Mouse (Mus musculus) ES-CJ7 (cell line): ENCODE data around the gene Ralgapa1.
"Not testable (repeated sequence)": the region's sequence is repeated elsewhere in the genome, so short reads cannot be mapped to it uniquely, and the experiment has no call there.

ENCODE experiments used
- DNase-seq: peaks from one replicate; pipeline ENCODE4 v3.0.0; 2011; ENCODE audit warnings: low read depth, low spot score

The Ralgapa1 gene

GRCm38 (mm10) chr12:55598887-55599561 is 221.9 kb downstream of the Ralgapa1 start, which contains the start of gene Insm2:
Gene Insm2, plus strand, starts transcription at chr12:55599427.
- peak; percentile 28 for DNase-seq

- DNase-seq, result no peak
These were observed 222.5 kb downstream of the Ralgapa1 start for GRCm38 (mm10) chr12:55598537-55598886.

GRCm38 (mm10) chr12:55586936-55587335 is 234.0 kb downstream of the Ralgapa1 start:
- peak; percentile 58 for DNase-seq

- peak; percentile 39 for DNase-seq
These were observed 247.2 kb downstream of the Ralgapa1 start for GRCm38 (mm10) chr12:55573794-55574193.

- DNase-seq, result peak; percentile 38
These were observed 247.9 kb downstream of the Ralgapa1 start for GRCm38 (mm10) chr12:55573089-55573488.

- DNase-seq, result no peak
These were observed 249.3 kb downstream of the Ralgapa1 start for GRCm38 (mm10) chr12:55571661-55572060.

- DNase-seq, result no peak
These were observed 249.8 kb downstream of the Ralgapa1 start for GRCm38 (mm10) chr12:55571181-55571580.

- DNase-seq, result peak; percentile 22
These were observed 250.3 kb downstream of the Ralgapa1 start for GRCm38 (mm10) chr12:55570646-55571045.

- no peak for DNase-seq
These were observed 251.3 kb downstream of the Ralgapa1 start for GRCm38 (mm10) chr12:55569676-55570075.

- peak; percentile 53 for DNase-seq
These were observed 252.5 kb downstream of the Ralgapa1 start for GRCm38 (mm10) chr12:55568466-55568865.

- no peak for DNase-seq
These were observed 254.1 kb downstream of the Ralgapa1 start for GRCm38 (mm10) chr12:55566837-55567236.

- DNase-seq, result peak; percentile 57
These were observed 255.1 kb downstream of the Ralgapa1 start for GRCm38 (mm10) chr12:55565867-55566266.

GRCm38 (mm10) chr12:55565206-55565605 is 255.8 kb downstream of the Ralgapa1 start, which contains the start of gene Aldoart2:
Gene Aldoart2, plus strand, starts transcription at chr12:55565239.
- DNase-seq, result no peak

GRCm38 (mm10) chr12:55564187-55564963 is 256.6 kb downstream of the Ralgapa1 start:
- peak; percentile 65 for DNase-seq

GRCm38 (mm10) chr12:55563742-55564141 is 257.2 kb downstream of the Ralgapa1 start:
- DNase-seq, result no peak

- DNase-seq, result peak; percentile 33
These were observed 260.8 kb downstream of the Ralgapa1 start for GRCm38 (mm10) chr12:55560025-55560690.

GRCm38 (mm10) chr12:55559184-55559855 is 261.6 kb downstream of the Ralgapa1 start:
- no peak for DNase-seq

- no peak for DNase-seq
These were observed 263.1 kb downstream of the Ralgapa1 start for GRCm38 (mm10) chr12:55557866-55558265.

GRCm38 (mm10) chr12:55554901-55555300 is 266.1 kb downstream of the Ralgapa1 start:
- not testable (repeated sequence) for DNase-seq
